21 mouse cellular contexts compared by ENCODE assay signal in genomic region chr15:8661856-8662255, GRCm38 (mm10). TPM values are rescaled to one million over a fixed set of nuclear protein-coding genes. Genes with fewer than 3 reads are reported as not detected.
DNase-seq lines count a peak whose midpoint lies in the region; ATAC-seq and TF ChIP-seq lines count a peak whose summit lies in the region.
"Had no signal": no experiment of that assay in that cellular context is flagged by ENCODE, and none has a peak within 500 bp of the region (broad histone marks: within the 10 kb centered on the region; RNA-seq: fewer than 3 reads in every experiment).

No protein-coding gene starts in this region.

- peak overlapping the region; percentile 25 for H3K4me2 ChIP-seq in liver, embryonic 12.5 days
- H3K4me2 ChIP-seq in midbrain, embryonic 14.5 days (ENCODE audit: low read length) = no peak overlapping the region
- H3K4me2 ChIP-seq: forebrain, embryonic 13.5 days; limb, embryonic 13.5 days; lung, embryonic 15.5 days; midbrain, embryonic 12.5 days had no signal

- no peak for TF ChIP-seq CTCF in layer of hippocampus, adult 2 months (conservative IDR thresholded peaks at IDR 0.05)

- H3K4me3 ChIP-seq in layer of hippocampus, adult 2 months = no peak overlapping the region
- H3K4me3 ChIP-seq in liver, embryonic 12.5 days = no peak overlapping the region
- H3K4me3 ChIP-seq in midbrain, embryonic 14.5 days (replicated peaks; ENCODE audit: low read depth, low read length) = no peak overlapping the region
- H3K4me3 ChIP-seq: forebrain, embryonic 13.5 days; limb, embryonic 13.5 days; lung, embryonic 15.5 days; midbrain, embryonic 12.5 days had no signal

- no peaks in the 10 kb centered on the region for H3K36me3 ChIP-seq in liver, embryonic 12.5 days
- no peaks in the 10 kb centered on the region for H3K36me3 ChIP-seq in midbrain, embryonic 14.5 days (ENCODE audit: control insufficient read depth, insufficient read depth, low read length)
- H3K36me3 ChIP-seq: limb, embryonic 13.5 days; lung, embryonic 15.5 days; midbrain, embryonic 12.5 days had no signal

- peak overlapping the region; percentile 85 for H3K27ac ChIP-seq in layer of hippocampus, adult 2 months
- H3K27ac ChIP-seq in liver, embryonic 12.5 days = no peak overlapping the region
- no peak overlapping the region for H3K27ac ChIP-seq in midbrain, embryonic 14.5 days (replicated peaks; ENCODE audit: low read depth, low read length)
- H3K27ac ChIP-seq: limb, embryonic 13.5 days; lung, embryonic 15.5 days; midbrain, embryonic 12.5 days had no signal

- DNase-seq in layer of hippocampus, adult 2 months (ENCODE audit: low spot score in 2 of 2) = no peak
- no peak for DNase-seq in layer of hippocampus, adult 9-10 months (ENCODE audit: low spot score)
- DNase-seq in c-Kit-positive CD71-positive TER-119-positive erythroid progenitor cells, embryonic 14.5 days (ENCODE audit: low spot score) = peak; percentile 4
- no peak for DNase-seq in midbrain, embryonic 14.5 days
- DNase-seq in urinary bladder, postnatal 10 days (ENCODE audit: low spot score) = no peak
- DNase-seq: adrenal gland, postnatal 14 days; cerebellum, adult 18-20 months; cerebellum, postnatal 25 days; gastrocnemius, postnatal 25 days; heart, postnatal 14 days; kidney, postnatal 4 days; lung, postnatal 4 days; spleen, adult 18-20 months had no signal

- no peak overlapping the region for H3K9ac ChIP-seq in liver, embryonic 12.5 days
- H3K9ac ChIP-seq in midbrain, embryonic 14.5 days (replicated peaks; ENCODE audit: low read length) = no peak overlapping the region
- H3K9ac ChIP-seq: forebrain, embryonic 13.5 days; limb, embryonic 13.5 days; lung, embryonic 15.5 days; midbrain, embryonic 12.5 days had no signal

- ATAC-seq in liver, embryonic 12.5 days = peak; percentile 78
- ATAC-seq in megakaryocyte-erythroid progenitor cell, adult 5-6 weeks (replicated peaks; ENCODE audit: low FRiP score, low TSS enrichment, poor library complexity, severe bottlenecking) = peak; percentile 58
- ATAC-seq in midbrain, embryonic 14.5 days (ENCODE audit: low FRiP score, low TSS enrichment) = no peak
- ATAC-seq: forebrain, embryonic 13.5 days; hindbrain, embryonic 16.5 days; intestine, embryonic 16.5 days had no signal

- H3K27me3 ChIP-seq in liver, embryonic 12.5 days (replicated peaks) = peaks cover 33% of the 10 kb centered on the region
- H3K27me3 ChIP-seq in midbrain, embryonic 14.5 days (ENCODE audit: control insufficient read depth, insufficient read depth, low read length) = no peaks in the 10 kb centered on the region
- H3K27me3 ChIP-seq: forebrain, embryonic 13.5 days; limb, embryonic 13.5 days; lung, embryonic 15.5 days; midbrain, embryonic 12.5 days had no signal

- WGBS in liver, embryonic 12.5 days (ENCODE audit: insufficient replicate concordance) = 6% methylated on average over 6 of the region's 6 CpGs
- 73% methylated on average over 6 of the region's 6 CpGs for WGBS in midbrain, embryonic 14.5 days

- H3K4me1 ChIP-seq in liver, embryonic 12.5 days = peaks cover 40% of the 10 kb centered on the region
- peaks cover 12% of the 10 kb centered on the region; the same call in 1 of the 2 replicates for H3K4me1 ChIP-seq in midbrain, embryonic 14.5 days (ENCODE audit: control insufficient read depth, insufficient read depth, low read length)

- H3K9me3 ChIP-seq in liver, embryonic 12.5 days (replicated peaks) = no peaks in the 10 kb centered on the region
- H3K9me3 ChIP-seq in midbrain, embryonic 14.5 days (ENCODE audit: control insufficient read depth, low read length) = no peaks in the 10 kb centered on the region
- H3K9me3 ChIP-seq: forebrain, embryonic 13.5 days; limb, embryonic 13.5 days; lung, embryonic 15.5 days; midbrain, embryonic 12.5 days had no signal

RNA-seq across cellular contexts. Expression of gene Slc1a3, which starts 48.7 kb away (rescaled TPM):
- 100 to 1,000 TPM; 388 to 405 TPM for total RNA-seq in layer of hippocampus, adult 2 months (2021)
- 2.4 and 3.0 TPM in 2 replicates for polyA plus RNA-seq in liver, embryonic 12.5 days (2016; fragmentation: Nextera tagmentation; extraction: Ambion mirVana)
- 0.22 TPM in 1 of 2 replicates, not detected in the other for total RNA-seq in megakaryocyte-erythroid progenitor cell, adult 5-6 weeks (2014; fragmentation: Nextera tagmentation)
- total RNA-seq in megakaryocyte-erythroid progenitor cell, adult 5-6 weeks (2017) = 3.1 TPM in 1 of 2 replicates, not detected in the other
- polyA plus RNA-seq in midbrain, embryonic 14.5 days (2014; fragmentation: Nextera tagmentation; extraction: Ambion mirVana) = 117 and 138 TPM in 2 replicates

Comparison
In these comparisons a context has a peak if more than half of its experiments do, and no peak if none do; other contexts are left out.
1. RNA of gene Slc1a3, which starts 48.7 kb away (total RNA-seq): 388 to 405 TPM in layer of hippocampus, adult 2 months; 0.22 to 3.1 TPM in megakaryocyte-erythroid progenitor cell, adult 5-6 weeks; every median in the first group is over 10 times any median in the second.